Mouse (Mus musculus) heart, embryonic 13.5 days (tissue): Measurements from ENCODE around the gene Fcnb. TPM values are rescaled to one million over a fixed set of nuclear protein-coding genes. Genes with fewer than 3 reads are reported as not detected.

Experiments
- ATAC-seq: fragments of 200-750 bp; cut with Nextera tagmentation; 2 replicates; pipeline ENCODE4 v1.8.0; 2017; ENCODE audit warnings: moderate TSS enrichment; ENCODE audit not compliant: insufficient number of reproducible peaks, low FRiP score, low TSS enrichment; ENCODE audit errors: extremely low read depth
- H3K27ac ChIP-seq: fragments of 300-500 bp; sonication (generic); replicated peaks from 2 replicates; pipeline ENCODE4 v1.5.1; 2015; ENCODE audit warnings: moderate library complexity, mild to moderate bottlenecking, inconsistent platforms
- H3K27me3 ChIP-seq: fragments of 300-500 bp; sonication (generic); replicated peaks from 2 replicates; pipeline ENCODE4 v1.6.1; 2015; ENCODE audit warnings: mild to moderate bottlenecking, inconsistent platforms
- H3K36me3 ChIP-seq: fragments of 300-500 bp; sonication (generic); 2 replicates; pipeline ENCODE4 v1.6.1; 2015; ENCODE audit warnings: mild to moderate bottlenecking, inconsistent platforms
- H3K4me1 ChIP-seq: fragments of 300-500 bp; sonication (generic); 2 replicates; pipeline ENCODE4 v1.6.1; 2015; ENCODE audit warnings: inconsistent platforms
- H3K4me2 ChIP-seq: fragments of 300-500 bp; sonication (generic); 2 replicates; pipeline ENCODE4 v1.6.1; 2015; ENCODE audit warnings: inconsistent platforms, mild to moderate bottlenecking, moderate library complexity
- H3K4me3 ChIP-seq: fragments of 300-500 bp; sonication (generic); 2 replicates; pipeline ENCODE4 v1.5.1; 2015; ENCODE audit warnings: moderate library complexity, mild to moderate bottlenecking, inconsistent platforms
- H3K9ac ChIP-seq: fragments of 300-500 bp; sonication (generic); 2 replicates; pipeline ENCODE4 v1.6.1; 2015; ENCODE audit warnings: inconsistent platforms, mild to moderate bottlenecking, moderate library complexity
- H3K9me3 ChIP-seq: fragments of 300-500 bp; sonication (generic); 2 replicates; pipeline ENCODE4 v1.6.1; 2016; ENCODE audit warnings: inconsistent platforms
- WGBS: fragments of 180-500 bp; shearing (Covaris S2); methylation state at CpG from one replicate; pipeline ENCODE4 v1.1.7; 2015; ENCODE audit warnings: mixed read lengths; 5-methylcytosine and 5-hydroxymethylcytosine counted together
- polyA plus RNA-seq: library from polyadenylated mRNA; unstranded; fragments of >200 nt; fragmentation: Nextera tagmentation; extraction: Ambion mirVana; gene quantifications from 2 replicates; pipeline ENCODE4 v1.2.1, GENCODE M21; 2015

Fcnb gene
- polyA plus RNA-seq, 1 experiment from 2014 or later: 0.28 TPM

- no peak for ATAC-seq
- no peak overlapping the region for H3K27ac ChIP-seq
- H3K4me3 ChIP-seq: no peak overlapping the region
- H3K9ac ChIP-seq: no peak overlapping the region
- H3K4me1 ChIP-seq: peaks cover 5% of the 10 kb centered on the region
- H3K9me3 ChIP-seq: no peaks in the 10 kb centered on the region
- no peak overlapping the region for H3K4me2 ChIP-seq
- WGBS: 54% methylated on average over 2 of the region's 2 CpGs
- H3K27me3 ChIP-seq: peaks cover 21% of the 10 kb centered on the region
- no peaks in the 10 kb centered on the region for H3K36me3 ChIP-seq
Observed at GRCm38 (mm10) chr2:28103653-28104052, 19.0 kb upstream of the Fcnb start.

DNA sequence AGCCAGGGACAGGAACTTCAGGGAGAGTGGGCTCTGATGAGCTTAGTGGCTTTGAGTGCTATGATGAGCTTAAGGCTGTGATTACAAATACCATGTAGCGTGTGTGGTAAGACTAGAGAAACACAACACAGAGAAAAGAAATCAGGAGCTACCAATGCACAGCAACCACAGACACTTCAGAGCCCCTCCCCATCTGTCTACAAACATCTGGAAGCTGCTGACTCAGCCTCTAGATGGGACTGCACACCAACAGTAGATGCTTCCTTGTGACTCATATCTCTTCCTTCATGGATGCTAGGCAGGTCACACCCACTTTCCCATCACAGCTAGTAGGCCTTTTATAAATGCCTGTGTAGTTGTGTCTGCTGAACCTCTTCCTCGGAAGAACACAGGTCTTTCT lies 17.2 kb upstream of the Fcnb start:
- Histone ChIP-seq H3K4me2 (no peak overlapping the region), H3K4me3 (no peak overlapping the region), H3K9ac (no peak overlapping the region), H3K4me1 (peaks cover 10% of the 10 kb centered on the region), H3K9me3 (no peaks in the 10 kb centered on the region), H3K27ac (no peak overlapping the region), H3K27me3 (peaks cover 30% of the 10 kb centered on the region), H3K36me3 (no peaks in the 10 kb centered on the region)
- ATAC-seq: no peak
- 77% methylated on average over 2 of the region's 2 CpGs for WGBS

GRCm38 (mm10) chr2:28100796-28101483 lies 16.3 kb upstream of the Fcnb start:
- H3K4me2 ChIP-seq: no peak overlapping the region
- H3K36me3 ChIP-seq: no peaks in the 10 kb centered on the region
- H3K9ac ChIP-seq: no peak overlapping the region
- no peak overlapping the region for H3K27ac ChIP-seq
- H3K4me3 ChIP-seq: no peak overlapping the region
- H3K9me3 ChIP-seq: no peaks in the 10 kb centered on the region
- H3K27me3 ChIP-seq: peaks cover 33% of the 10 kb centered on the region
- no peak for ATAC-seq
- peaks cover 10% of the 10 kb centered on the region for H3K4me1 ChIP-seq
- 60% methylated on average over 9 of the region's 9 CpGs for WGBS

DNA sequence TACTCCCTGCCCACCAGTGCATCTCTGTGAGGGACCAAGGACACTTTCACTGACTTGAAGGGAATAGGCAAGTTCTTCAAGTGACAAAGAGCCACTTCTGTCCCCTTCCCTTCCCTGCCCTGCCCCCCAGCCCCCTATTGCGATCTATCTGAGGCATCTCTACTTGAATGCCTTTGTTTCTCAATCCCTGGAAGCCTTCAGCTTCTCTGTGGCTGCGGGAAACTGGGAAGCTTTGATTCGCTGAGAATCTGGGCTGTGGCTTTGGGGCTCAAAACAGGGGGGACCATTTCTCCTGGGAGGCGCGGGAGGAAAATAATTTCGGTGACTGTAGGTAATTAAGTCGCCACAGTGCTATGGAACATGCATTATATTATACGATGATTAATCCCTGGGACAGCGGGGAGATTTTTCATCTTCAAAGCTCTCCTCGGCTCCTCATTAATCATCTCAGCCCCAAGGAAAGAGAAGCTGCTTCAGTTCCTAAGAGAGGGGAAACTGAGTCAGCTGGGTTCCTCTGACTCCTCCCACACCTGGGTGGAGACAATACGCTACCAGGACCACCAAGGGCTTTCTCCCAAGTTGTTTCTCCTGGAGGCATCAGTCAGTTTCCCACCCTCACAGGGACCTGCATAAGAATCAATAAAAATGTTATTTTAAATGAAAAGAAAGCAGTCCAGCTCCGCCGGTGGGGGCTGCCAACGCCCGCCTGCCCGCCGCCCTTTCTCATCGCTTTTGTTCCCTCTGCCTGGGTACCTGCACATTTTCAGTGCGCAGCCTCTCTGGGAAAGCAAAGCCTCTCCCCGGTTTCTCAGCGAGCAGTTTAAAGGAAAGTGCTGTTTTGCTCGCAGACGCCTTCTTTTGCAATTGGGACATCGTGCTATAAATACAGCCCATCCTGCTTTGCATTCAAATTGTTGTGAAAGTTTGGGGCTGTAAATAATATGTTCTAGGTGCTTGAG lies 14.1 kb upstream of the Fcnb start:
- Histone ChIP-seq H3K27ac (no peak overlapping the region), H3K4me2 (peak overlapping the region; percentile 44), H3K9ac (no peak overlapping the region), H3K36me3 (no peaks in the 10 kb centered on the region), H3K9me3 (no peaks in the 10 kb centered on the region), H3K4me1 (peaks cover 10% of the 10 kb centered on the region), H3K4me3 (peak overlapping the region; percentile 8; the same call in 1 of the 2 replicates), H3K27me3 (peaks cover 40% of the 10 kb centered on the region)
- 12% methylated on average over 24 of the region's 24 CpGs for WGBS
- no peak for ATAC-seq

- no peaks in the 10 kb centered on the region for H3K36me3 ChIP-seq
- no peak overlapping the region for H3K9ac ChIP-seq
- 69% methylated on average over 6 of the region's 6 CpGs for WGBS
- H3K4me2 ChIP-seq: no peak overlapping the region
- no peak overlapping the region for H3K27ac ChIP-seq
- H3K4me3 ChIP-seq: no peak overlapping the region
- no peaks in the 10 kb centered on the region for H3K9me3 ChIP-seq
- no peak for ATAC-seq
- H3K4me1 ChIP-seq: peaks cover 10% of the 10 kb centered on the region
- peaks cover 40% of the 10 kb centered on the region for H3K27me3 ChIP-seq
Observed at GRCm38 (mm10) chr2:28096751-28097309, 12.1 kb upstream of the Fcnb start.

DNA sequence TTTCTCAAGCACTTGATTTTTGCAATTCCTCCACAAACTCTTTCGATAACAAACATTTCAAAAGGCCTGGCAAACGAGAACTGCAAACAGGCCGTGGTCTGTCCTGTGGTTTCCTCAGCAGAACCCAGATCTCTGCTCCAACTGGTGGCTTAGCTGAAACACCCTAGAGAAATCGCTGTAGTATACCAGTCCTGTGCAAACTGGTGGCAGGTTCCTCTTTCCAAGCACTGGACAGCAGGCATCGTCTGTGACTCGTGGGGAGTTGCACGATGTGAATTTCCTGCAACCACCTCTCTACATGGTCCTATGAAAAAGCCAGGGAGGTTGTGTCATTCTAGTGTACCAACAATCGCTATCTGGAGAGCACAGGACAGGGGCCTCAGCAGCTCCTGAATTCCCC lies 7.4 kb upstream of the Fcnb start:
- WGBS: 77% methylated on average over 8 of the region's 8 CpGs
- Histone ChIP-seq H3K4me3 (no peak overlapping the region), H3K36me3 (no peaks in the 10 kb centered on the region), H3K27me3 (peaks cover 16% of the 10 kb centered on the region), H3K4me2 (no peak overlapping the region), H3K4me1 (0 out of 2 replicates have a peak, but pooled peaks cover 3% of the 10 kb centered on the region), H3K9me3 (no peaks in the 10 kb centered on the region), H3K9ac (no peak overlapping the region), H3K27ac (no peak overlapping the region)
- ATAC-seq: no peak

DNA sequence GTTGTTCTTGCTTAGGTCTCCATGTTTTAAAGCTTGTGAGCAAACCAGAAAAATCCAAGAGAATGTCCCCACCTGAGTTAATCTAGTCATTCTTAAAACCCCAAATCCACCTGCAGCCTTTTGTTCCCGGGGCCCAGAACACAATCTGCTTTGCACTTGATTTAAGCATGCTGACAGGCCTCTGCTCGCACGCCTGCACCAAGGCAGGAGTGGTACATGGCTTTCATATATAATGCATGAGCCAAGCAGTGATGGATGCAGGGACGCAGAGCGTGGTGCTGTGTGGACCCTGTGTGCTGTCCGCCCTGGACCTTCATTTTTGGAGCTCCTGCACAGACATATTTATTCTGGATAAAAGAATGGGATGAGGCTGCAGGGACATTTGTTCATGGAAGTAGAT lies 6.4 kb upstream of the Fcnb start:
- Histone ChIP-seq H3K27ac (no peak overlapping the region), H3K36me3 (no peaks in the 10 kb centered on the region), H3K4me2 (no peak overlapping the region), H3K9ac (no peak overlapping the region), H3K27me3 (peaks cover 14% of the 10 kb centered on the region), H3K4me3 (no peak overlapping the region), H3K4me1 (0 out of 2 replicates have a peak, but pooled peaks cover 3% of the 10 kb centered on the region), H3K9me3 (no peaks in the 10 kb centered on the region)
- no peak for ATAC-seq
- 76% methylated on average over 6 of the region's 6 CpGs for WGBS

- Histone ChIP-seq H3K27me3 (peaks cover 12% of the 10 kb centered on the region), H3K4me3 (no peak overlapping the region), H3K27ac (no peak overlapping the region), H3K4me2 (no peak overlapping the region), H3K4me1 (0 out of 2 replicates have a peak, but pooled peaks cover 3% of the 10 kb centered on the region), H3K9ac (no peak overlapping the region), H3K36me3 (no peaks in the 10 kb centered on the region), H3K9me3 (no peaks in the 10 kb centered on the region)
- no peak for ATAC-seq
- WGBS: 64% methylated on average over 7 of the region's 7 CpGs
Observed at GRCm38 (mm10) chr2:28090299-28091008, 5.8 kb upstream of the Fcnb start.

GRCm38 (mm10) chr2:28089095-28089494 lies 4.4 kb upstream of the Fcnb start:
- no peak overlapping the region for H3K27ac ChIP-seq
- WGBS: 65% methylated on average over 5 of the region's 5 CpGs
- no peak overlapping the region for H3K4me2 ChIP-seq
- H3K27me3 ChIP-seq: peaks cover 5% of the 10 kb centered on the region; the same call in 1 of the 2 replicates
- H3K36me3 ChIP-seq: no peaks in the 10 kb centered on the region
- no peak overlapping the region for H3K4me3 ChIP-seq
- H3K9me3 ChIP-seq: no peaks in the 10 kb centered on the region
- 0 out of 2 replicates have a peak, but pooled peaks cover 3% of the 10 kb centered on the region for H3K4me1 ChIP-seq
- no peak for ATAC-seq
- no peak overlapping the region for H3K9ac ChIP-seq

- H3K4me2 ChIP-seq: no peak overlapping the region
- no peaks in the 10 kb centered on the region for H3K36me3 ChIP-seq
- H3K4me1 ChIP-seq: 0 out of 2 replicates have a peak, but pooled peaks cover 3% of the 10 kb centered on the region
- no peak overlapping the region for H3K4me3 ChIP-seq
- ATAC-seq: no peak
- 75% methylated on average over 10 of the region's 10 CpGs for WGBS
- no peak overlapping the region for H3K9ac ChIP-seq
- no peaks in the 10 kb centered on the region; the same call in 1 of the 2 replicates for H3K9me3 ChIP-seq
- H3K27me3 ChIP-seq: peaks cover 5% of the 10 kb centered on the region; the same call in 1 of the 2 replicates
- H3K27ac ChIP-seq: no peak overlapping the region
Observed at GRCm38 (mm10) chr2:28086112-28086511, 1.4 kb upstream of the Fcnb start.
